Mouse (Mus musculus) MEL (cell line): ENCODE measurements around the gene Adcy1. TPM values are rescaled to one million over a fixed set of nuclear protein-coding genes. Genes with fewer than 3 reads are reported as not detected.
A peak's percentile ranks its signal among the peaks of the same experiment; 100 is the strongest.

Experiments
- DNase-seq: peaks from one replicate; pipeline ENCODE4 v3.0.0; 2011; ENCODE audit warnings: low read depth, low spot score
- H3K27ac ChIP-seq: 2 replicates; pipeline ENCODE4 v1.5.1; 2012; ENCODE audit warnings: low read depth, mild to moderate bottlenecking, control low read depth, low read length, moderate library complexity; ENCODE audit not compliant: control insufficient read depth
- H3K27me3 ChIP-seq, 2 experiments: fragments of 150-350 bp in 1 of 2; sonication (generic) in 1 of 2; 2 replicates each; pipeline ENCODE4 v1.6.1; 2012; ENCODE audit warnings: low read length in 2 of 2, mild to moderate bottlenecking in 2 of 2, improper control_type of control experiment in 1 of 2, moderate library complexity in 1 of 2; ENCODE audit not compliant: insufficient read depth in 2 of 2, control insufficient read depth in 1 of 2
- H3K36me3 ChIP-seq, 2 experiments: 2 replicates each; pipeline ENCODE4 v1.6.1; 2012 to 2014; ENCODE audit warnings: low read length in 2 of 2, improper control_type of control experiment in 1 of 2, inconsistent platforms in 1 of 2, mild to moderate bottlenecking in 1 of 2; ENCODE audit not compliant: insufficient read depth in 2 of 2, control insufficient read depth in 1 of 2
- H3K4me1 ChIP-seq, 2 experiments: fragments of 150-350 bp in 1 of 2; sonication (generic) in 1 of 2; 2 replicates each; pipeline ENCODE4 v1.6.1; 2012; ENCODE audit warnings: low read length in 2 of 2, improper control_type of control experiment in 1 of 2, mild to moderate bottlenecking in 1 of 2; ENCODE audit not compliant: insufficient read depth in 2 of 2, control insufficient read depth in 1 of 2
- H3K4me3 ChIP-seq, 2 experiments: fragments of 150-350 bp in 1 of 2; sonication (generic) in 1 of 2; 2 replicates each; pipeline ENCODE4 v1.5.1; 2012; ENCODE audit warnings: low read depth in 2 of 2, low read length in 2 of 2, mild to moderate bottlenecking in 2 of 2, moderate library complexity in 2 of 2, control low read depth in 1 of 2, improper control_type of control experiment in 1 of 2; ENCODE audit not compliant: control insufficient read depth in 1 of 2, insufficient read depth in 1 of 2
- H3K79me2 ChIP-seq: 2 replicates; pipeline ENCODE4 v1.6.1; 2012; ENCODE audit warnings: mild to moderate bottlenecking, low read length, moderate library complexity; ENCODE audit not compliant: control insufficient read depth, poor library complexity, insufficient read depth
- H3K9ac ChIP-seq: 2 replicates; pipeline ENCODE4 v1.6.1; 2012; ENCODE audit warnings: low read depth, mild to moderate bottlenecking, control low read depth, low read length, moderate library complexity; ENCODE audit not compliant: control insufficient read depth, poor library complexity, severe bottlenecking
- H3K9me3 ChIP-seq: fragments of 150-350 bp; sonication (generic); replicated peaks from 2 replicates; pipeline ENCODE4 v1.6.1; 2012; ENCODE audit warnings: mild to moderate bottlenecking, low read length, improper control_type of control experiment, moderate library complexity; ENCODE audit not compliant: insufficient read depth
- BHLHE40 ChIP-seq: IDR thresholded peaks from 2 replicates; pipeline ENCODE4 v1.6.1; 2012; ENCODE audit warnings: low read depth, mild to moderate bottlenecking, inconsistent platforms, low read length, improper control_type of control experiment, borderline replicate concordance
- CHD1 ChIP-seq: IDR thresholded peaks from 2 replicates; pipeline ENCODE4 v1.6.1; 2012; ENCODE audit warnings: low read depth, mild to moderate bottlenecking, inconsistent platforms, low read length, improper control_type of control experiment
- CHD2 ChIP-seq: IDR thresholded peaks from 2 replicates; pipeline ENCODE4 v1.6.1; 2011; ENCODE audit warnings: low read length, improper control_type of control experiment
- CTCF ChIP-seq, 3 experiments: IDR thresholded peaks in 2 of 3; conservative IDR thresholded peaks in 1 of 3; 2 replicates each; pipeline ENCODE4 v1.5.1; 2011 to 2012; ENCODE audit warnings: low read length in 3 of 3, low read depth in 2 of 3, mild to moderate bottlenecking in 2 of 3, improper control_type of control experiment in 1 of 3, inconsistent platforms in 1 of 3, mixed read lengths in 1 of 3, moderate library complexity in 1 of 3; ENCODE audit not compliant: control insufficient read depth in 1 of 3, insufficient read depth in 1 of 3, poor library complexity in 1 of 3, severe bottlenecking in 1 of 3
- ELF1 ChIP-seq: IDR thresholded peaks from 2 replicates; pipeline ENCODE4 v1.6.1; 2014; ENCODE audit warnings: low read depth, mild to moderate bottlenecking, inconsistent platforms, low read length, improper control_type of control experiment, moderate library complexity
- EP300 ChIP-seq, 2 experiments: IDR thresholded peaks; 2 replicates each; pipeline ENCODE4 v1.6.1; 2011; ENCODE audit warnings: improper control_type of control experiment in 2 of 2, low read length in 2 of 2, low read depth in 1 of 2, mild to moderate bottlenecking in 1 of 2
- GABPA ChIP-seq: IDR thresholded peaks from 2 replicates; pipeline ENCODE4 v1.6.1; 2012; ENCODE audit warnings: low read depth, mild to moderate bottlenecking, inconsistent platforms, low read length, improper control_type of control experiment, moderate library complexity
- GATA1 ChIP-seq: IDR thresholded peaks from 2 replicates; pipeline ENCODE4 v1.6.1; 2011; ENCODE audit warnings: low read depth, low read length, improper control_type of control experiment
- JUND ChIP-seq: IDR thresholded peaks from 2 replicates; pipeline ENCODE4 v1.6.1; 2011; ENCODE audit warnings: low read depth, mild to moderate bottlenecking, improper control_type of control experiment, low read length
- KAT2A ChIP-seq: conservative IDR thresholded peaks from 2 replicates; pipeline ENCODE4 v1.6.1; 2012; ENCODE audit warnings: low read depth, low read length, improper control_type of control experiment, inconsistent platforms
- MAZ ChIP-seq: IDR thresholded peaks from 2 replicates; pipeline ENCODE4 v1.6.1; 2012; ENCODE audit warnings: low read depth, mild to moderate bottlenecking, inconsistent platforms, low read length, improper control_type of control experiment
- MYB ChIP-seq: IDR thresholded peaks from 2 replicates; pipeline ENCODE4 v1.6.1; 2011; ENCODE audit warnings: mild to moderate bottlenecking, low read depth, low read length, improper control_type of control experiment
- POLR2A ChIP-seq, 2 experiments: IDR thresholded peaks; 2 replicates each; pipeline ENCODE4 v1.6.1; 2011 to 2012; ENCODE audit warnings: low read length in 2 of 2, mild to moderate bottlenecking in 2 of 2, control low read depth in 1 of 2, improper control_type of control experiment in 1 of 2, low read depth in 1 of 2, moderate library complexity in 1 of 2; ENCODE audit not compliant: control insufficient read depth in 1 of 2, insufficient read depth in 1 of 2, poor library complexity in 1 of 2
- POLR2AphosphoS2 ChIP-seq: IDR thresholded peaks from 2 replicates; pipeline ENCODE4 v1.6.1; 2011; ENCODE audit warnings: low read length, improper control_type of control experiment
- RAD21 ChIP-seq: IDR thresholded peaks from 2 replicates; pipeline ENCODE4 v1.6.1; 2011; ENCODE audit warnings: mild to moderate bottlenecking, low read depth, low read length, improper control_type of control experiment
- RCOR1 ChIP-seq: IDR thresholded peaks from 2 replicates; pipeline ENCODE4 v1.6.1; 2012; ENCODE audit warnings: low read depth, mild to moderate bottlenecking, inconsistent platforms, low read length, improper control_type of control experiment
- SIN3A ChIP-seq: IDR thresholded peaks from 2 replicates; pipeline ENCODE4 v1.6.1; 2012; ENCODE audit warnings: low read length, improper control_type of control experiment, inconsistent platforms
- USF1 ChIP-seq: IDR thresholded peaks from 2 replicates; pipeline ENCODE4 v1.6.1; 2014; ENCODE audit warnings: low read depth, mild to moderate bottlenecking, inconsistent platforms, low read length, improper control_type of control experiment, moderate library complexity
- USF2 ChIP-seq, 2 experiments: IDR thresholded peaks; 2 replicates each; pipeline ENCODE4 v1.6.1; 2011 to 2012; ENCODE audit warnings: improper control_type of control experiment in 2 of 2, low read length in 2 of 2, borderline replicate concordance in 1 of 2, inconsistent platforms in 1 of 2, low read depth in 1 of 2, mild to moderate bottlenecking in 1 of 2; ENCODE audit not compliant: insufficient read depth in 1 of 2
- ZC3H11A ChIP-seq: IDR thresholded peaks from 2 replicates; pipeline ENCODE4 v1.6.1; 2012; ENCODE audit warnings: low read depth, mild to moderate bottlenecking, inconsistent platforms, low read length, improper control_type of control experiment
- ZMIZ1 ChIP-seq: IDR thresholded peaks from 2 replicates; pipeline ENCODE4 v1.6.1; 2012; ENCODE audit warnings: low read depth, mild to moderate bottlenecking, inconsistent platforms, low read length, improper control_type of control experiment, moderate library complexity
- polyA plus RNA-seq, 2 experiments: library from polyadenylated mRNA; stranded (reverse) in 1 of 2; unstranded in 1 of 2; fragments of >175 nt in 1 of 2; fragments of >200 nt in 1 of 2; gene quantifications; 2 replicates each; pipeline versions ENCODE4 v1.2.1 to v1.2.4; 2012; ENCODE audit warnings: low replicate concordance in 2 of 2, low read depth in 1 of 2; ENCODE audit not compliant: insufficient read length in 2 of 2, insufficient read depth in 1 of 2, missing spikeins in 1 of 2
- total RNA-seq: library from RNA; depleted of rRNA; stranded (reverse); fragments of 300-350 nt; gene quantifications from 2 replicates; pipeline ENCODE4 v1.2.3, GENCODE M21; 2012

Gene Adcy1
- total and polyA plus RNA-seq, 3 experiments = under 0.01 TPM; not detected in 2

DNA sequence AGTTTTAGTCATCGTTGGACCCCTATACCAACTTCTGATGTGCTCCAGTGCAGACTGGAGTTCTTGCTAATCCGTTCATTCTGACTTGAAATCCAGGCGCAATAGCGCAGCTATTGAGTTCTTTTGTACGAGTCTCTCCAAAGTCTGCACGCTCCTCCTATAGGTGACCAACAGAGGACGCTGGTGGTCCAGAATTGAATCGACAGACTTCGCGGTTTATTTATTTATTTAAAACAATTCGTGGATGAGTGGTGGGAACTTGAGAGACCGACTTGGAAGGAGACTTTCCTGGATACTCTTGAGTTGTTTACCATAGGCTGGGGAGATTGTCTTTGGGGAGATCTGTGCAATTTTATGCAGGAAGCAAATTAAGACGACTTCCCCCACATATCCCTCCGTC is 151.5 kb downstream of the Adcy1 start:
- Histone ChIP-seq H3K27ac (no peak overlapping the region), H3K4me1 (no peaks in the 10 kb centered on the region), H3K4me3 (no peak overlapping the region), H3K9me3 (no peaks in the 10 kb centered on the region), H3K36me3 (no peaks in the 10 kb centered on the region), H3K9ac (no peak overlapping the region), H3K79me2 (no peaks in the 10 kb centered on the region), H3K27me3 (no peaks in the 10 kb centered on the region)
- DNase-seq = no peak
- TF ChIP-seq MYB = no peak
- no peak for TF ChIP-seq EP300 (IDR thresholded peaks at IDR 0.05; ENCODE audit: low read depth in 1 of 2, low read length in 2 of 2)
- no peak for TF ChIP-seq RCOR1
- TF ChIP-seq USF2 (IDR thresholded peaks at IDR 0.05; ENCODE audit: borderline replicate concordance in 1 of 2, insufficient read depth in 1 of 2, low read depth in 1 of 2, low read length in 2 of 2) = no peak
- no peak for TF ChIP-seq JUND
- no peak for TF ChIP-seq MAZ
- no peak for TF ChIP-seq GABPA
- no peak for TF ChIP-seq CTCF (IDR thresholded peaks at IDR 0.05 in 2 of 3, conservative IDR thresholded peaks at IDR 0.05 in 1 of 3; ENCODE audit: control insufficient read depth in 1 of 3, insufficient read depth in 1 of 3, low read depth in 2 of 3, low read length in 3 of 3, poor library complexity in 1 of 3, severe bottlenecking in 1 of 3)
- no peak for TF ChIP-seq GATA1
- no peak for TF ChIP-seq CHD1
- no peak for TF ChIP-seq POLR2AphosphoS2
- no peak for TF ChIP-seq ELF1
- no peak for TF ChIP-seq RAD21
- no peak for TF ChIP-seq ZMIZ1
- no peak for TF ChIP-seq BHLHE40
- TF ChIP-seq CHD2 = no peak
- no peak for TF ChIP-seq KAT2A

DNA sequence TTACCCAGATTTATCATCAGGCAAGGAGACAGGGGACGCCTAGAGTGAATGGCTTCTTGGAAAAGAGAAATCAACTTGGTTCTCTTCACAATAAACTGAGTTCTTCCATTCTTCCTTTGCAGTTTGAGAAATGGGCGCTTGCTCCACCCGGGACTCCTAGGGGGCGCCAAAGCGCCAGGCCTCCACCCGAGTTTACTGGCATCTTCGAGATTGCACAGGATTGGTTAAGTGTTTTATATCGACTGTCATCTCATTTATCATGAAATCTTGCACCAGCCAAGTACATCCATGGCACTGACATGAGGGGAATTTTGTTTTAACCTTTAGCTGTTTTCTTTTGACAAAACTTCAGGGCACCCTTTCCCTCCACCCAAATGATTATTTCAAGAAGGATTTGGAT is 152.4 kb downstream of the Adcy1 start:
- Histone ChIP-seq H3K27ac (no peak overlapping the region), H3K9ac (no peak overlapping the region), H3K27me3 (no peaks in the 10 kb centered on the region), H3K4me1 (no peaks in the 10 kb centered on the region), H3K4me3 (no peak overlapping the region), H3K9me3 (no peaks in the 10 kb centered on the region), H3K36me3 (no peaks in the 10 kb centered on the region), H3K79me2 (no peaks in the 10 kb centered on the region)
- TF ChIP-seq RAD21 (peak; percentile 23), CTCF (IDR thresholded peaks at IDR 0.05 in 2 of 3, conservative IDR thresholded peaks at IDR 0.05 in 1 of 3; ENCODE audit: control insufficient read depth in 1 of 3, insufficient read depth in 1 of 3, low read depth in 2 of 3, low read length in 3 of 3, poor library complexity in 1 of 3, severe bottlenecking in 1 of 3) (peak; percentile 17 to 73 (median 33); a peak in 5 of 6 replicates), USF1 (no peak), SIN3A (no peak), ZC3H11A (no peak), POLR2A (IDR thresholded peaks at IDR 0.05; ENCODE audit: control insufficient read depth in 1 of 2, insufficient read depth in 1 of 2, low read depth in 1 of 2, low read length in 2 of 2, poor library complexity in 1 of 2) (no peak), ELF1 (no peak)
- peak; percentile 7 for DNase-seq
